ENCODE assay signal across 28 mouse cellular contexts in genomic region chr9:90181656-90182388, GRCm38 (mm10). TPM values are rescaled to one million over a fixed set of nuclear protein-coding genes. Genes with fewer than 3 reads are reported as not detected.
DNase-seq lines count a peak whose midpoint lies in the region; ATAC-seq and TF ChIP-seq lines count a peak whose summit lies in the region.
"Had no signal": no experiment of that assay in that cellular context is flagged by ENCODE, and none has a peak within 500 bp of the region (broad histone marks: within the 10 kb centered on the region; RNA-seq: fewer than 3 reads in every experiment).

No protein-coding gene starts in this region.

- intact Hi-C loops in heart, postnatal 36 days (cut with DNase I), result loop anchor here (2.0 kb wide), 1 partner anchor 17 kb away; no protein-coding TSS in a partner anchor

- H3K4me3 ChIP-seq in heart, embryonic 13.5 days, result no peak overlapping the region
- no peak overlapping the region for H3K4me3 ChIP-seq in lung, embryonic 14.5 days (ENCODE audit: low read depth, low read length)
- H3K4me3 ChIP-seq in stomach, embryonic 14.5 days (ENCODE audit: low read depth, low read length), result no peak overlapping the region
- H3K4me3 ChIP-seq in stomach, postnatal 0 days (ENCODE audit: low read depth, low read length), result no peak overlapping the region
- H3K4me3 ChIP-seq: forebrain, embryonic 12.5 days; gastrocnemius, adult 2 months; heart, adult 2 months; hindbrain, embryonic 13.5 days; limb, embryonic 12.5 days; liver, embryonic 12.5 days; midbrain, embryonic 12.5 days; neural tube, embryonic 13.5 days had no signal

- H3K27ac ChIP-seq in heart, embryonic 13.5 days (replicated peaks), result peak overlapping the region; percentile 76
- peak overlapping the region; percentile 70; the same call in 1 of the 2 replicates for H3K27ac ChIP-seq in lung, embryonic 14.5 days (ENCODE audit: low read depth)
- peak overlapping the region; percentile 58; the same call in 1 of the 2 replicates for H3K27ac ChIP-seq in stomach, embryonic 14.5 days (ENCODE audit: low read length)
- no peak overlapping the region for H3K27ac ChIP-seq in stomach, postnatal 0 days (replicated peaks)
- H3K27ac ChIP-seq: forebrain, embryonic 12.5 days; hindbrain, embryonic 13.5 days; limb, embryonic 12.5 days; liver, embryonic 12.5 days; midbrain, embryonic 12.5 days; neural tube, embryonic 13.5 days had no signal

- TF ChIP-seq EP300 in stomach, postnatal 0 days (optimal IDR thresholded peaks at IDR 0.05), result no peak

- H3K4me2 ChIP-seq in heart, embryonic 13.5 days, result no peak overlapping the region
- no peak overlapping the region; the same call in 1 of the 2 replicates for H3K4me2 ChIP-seq in lung, embryonic 14.5 days
- H3K4me2 ChIP-seq in stomach, embryonic 14.5 days (replicated peaks; ENCODE audit: low read depth, low read length), result no peak overlapping the region
- H3K4me2 ChIP-seq in stomach, postnatal 0 days (replicated peaks; ENCODE audit: low read depth), result no peak overlapping the region
- H3K4me2 ChIP-seq: forebrain, embryonic 12.5 days; hindbrain, embryonic 13.5 days; limb, embryonic 12.5 days; liver, embryonic 12.5 days; midbrain, embryonic 12.5 days; neural tube, embryonic 13.5 days had no signal

- WGBS in heart, embryonic 13.5 days, result 66% methylated on average over 6 of the region's 6 CpGs
- 55% methylated on average over 6 of the region's 6 CpGs for WGBS in lung, embryonic 14.5 days
- WGBS in stomach, embryonic 14.5 days, result 72% methylated on average over 6 of the region's 6 CpGs
- WGBS in stomach, postnatal 0 days, result 73% methylated on average over 6 of the region's 6 CpGs

- no peak for ATAC-seq in heart, embryonic 13.5 days (ENCODE audit: extremely low read depth, insufficient number of reproducible peaks, low FRiP score, low TSS enrichment)
- ATAC-seq in lung, embryonic 14.5 days (ENCODE audit: insufficient read depth), result peak; percentile 13; the same call in 1 of the 2 replicates
- ATAC-seq in stomach, embryonic 14.5 days (ENCODE audit: insufficient number of reproducible peaks, insufficient read depth, low FRiP score, low read depth), result no peak
- ATAC-seq in stomach, postnatal 0 days (ENCODE audit: low FRiP score, low TSS enrichment), result no peak
- ATAC-seq: activated CD4-positive, CD25-positive, alpha-beta regulatory T cell, adult 4 months; intestine, postnatal 0 days; liver, embryonic 12.5 days; liver, postnatal 0 days had no signal

- H3K4me1 ChIP-seq in heart, embryonic 13.5 days, result peaks cover 52% of the 10 kb centered on the region
- peaks cover 21% of the 10 kb centered on the region for H3K4me1 ChIP-seq in lung, embryonic 14.5 days (ENCODE audit: insufficient read depth)
- peaks cover 26% of the 10 kb centered on the region for H3K4me1 ChIP-seq in stomach, embryonic 14.5 days (ENCODE audit: control insufficient read depth, insufficient read depth, low read length)
- H3K4me1 ChIP-seq in stomach, postnatal 0 days (replicated peaks; ENCODE audit: control insufficient read depth, insufficient read depth), result no peaks in the 10 kb centered on the region
- H3K4me1 ChIP-seq: limb, embryonic 12.5 days; liver, embryonic 12.5 days; midbrain, embryonic 12.5 days had no signal

- H3K9ac ChIP-seq in heart, embryonic 13.5 days, result no peak overlapping the region
- H3K9ac ChIP-seq in lung, embryonic 14.5 days, result no peak overlapping the region
- H3K9ac ChIP-seq in stomach, embryonic 14.5 days (replicated peaks; ENCODE audit: low read depth, low read length), result no peak overlapping the region
- H3K9ac ChIP-seq in stomach, postnatal 0 days (ENCODE audit: low read length), result no peak overlapping the region
- H3K9ac ChIP-seq: forebrain, embryonic 12.5 days; hindbrain, embryonic 13.5 days; limb, embryonic 12.5 days; liver, embryonic 12.5 days; liver, postnatal 0 days; midbrain, embryonic 12.5 days; neural tube, embryonic 13.5 days had no signal

- no peak for TF ChIP-seq CTCF in lung, embryonic 14.5 days (IDR thresholded peaks at IDR 0.05; ENCODE audit: low read depth)
- TF ChIP-seq CTCF in stomach, postnatal 0 days (IDR thresholded peaks at IDR 0.05; ENCODE audit: low read depth), result no peak

- H3K9me3 ChIP-seq in heart, embryonic 13.5 days, result no peaks in the 10 kb centered on the region
- H3K9me3 ChIP-seq in lung, embryonic 14.5 days (ENCODE audit: low read depth, low read length), result no peaks in the 10 kb centered on the region
- H3K9me3 ChIP-seq in stomach, embryonic 14.5 days (ENCODE audit: control insufficient read depth, low read depth, low read length), result no peaks in the 10 kb centered on the region
- no peaks in the 10 kb centered on the region for H3K9me3 ChIP-seq in stomach, postnatal 0 days (ENCODE audit: control insufficient read depth, low read length)
- H3K9me3 ChIP-seq: forebrain, embryonic 12.5 days; hindbrain, embryonic 13.5 days; limb, embryonic 12.5 days; liver, embryonic 12.5 days; midbrain, embryonic 12.5 days; neural tube, embryonic 13.5 days had no signal

- H3K36me3 ChIP-seq in heart, embryonic 13.5 days, result peaks cover 20% of the 10 kb centered on the region
- H3K36me3 ChIP-seq in lung, embryonic 14.5 days (ENCODE audit: insufficient read depth), result peaks cover 53% of the 10 kb centered on the region
- H3K36me3 ChIP-seq in stomach, embryonic 14.5 days (ENCODE audit: control insufficient read depth, insufficient read depth, low read length), result peaks cover 19% of the 10 kb centered on the region
- no peaks in the 10 kb centered on the region for H3K36me3 ChIP-seq in stomach, postnatal 0 days (ENCODE audit: control insufficient read depth, insufficient read depth, low read length)
- H3K36me3 ChIP-seq: liver, embryonic 12.5 days had no signal

- no peak for DNase-seq in heart, postnatal 36 days
- no peak for DNase-seq in lung, embryonic 14.5 days
- DNase-seq in lung, postnatal 36 days, result no peak
- DNase-seq in stomach, postnatal 0 days (ENCODE audit: low spot score), result no peak
- no peak for DNase-seq in right cerebral cortex, postnatal 10 days (ENCODE audit: low spot score in 2 of 2)
- no peak for DNase-seq in liver
- DNase-seq: adrenal gland, adult 2 months; adrenal gland, postnatal 36 days; cerebellum, adult 18-20 months; gastrocnemius, adult 2 months; gastrocnemius, postnatal 36 days; heart, adult 2 months; kidney, adult 9 months; kidney, postnatal 14 days; liver, postnatal 0 days; thymus, adult 18-20 months; thymus, postnatal 25 days had no signal

- H3K27me3 ChIP-seq in heart, embryonic 13.5 days (replicated peaks), result no peaks in the 10 kb centered on the region
- H3K27me3 ChIP-seq in lung, embryonic 14.5 days (ENCODE audit: insufficient read depth, low read length), result no peaks in the 10 kb centered on the region
- H3K27me3 ChIP-seq in stomach, embryonic 14.5 days (ENCODE audit: control insufficient read depth, insufficient read depth, low read length), result no peaks in the 10 kb centered on the region
- H3K27me3 ChIP-seq in stomach, postnatal 0 days (ENCODE audit: control insufficient read depth, insufficient read depth, low read length), result no peaks in the 10 kb centered on the region
- H3K27me3 ChIP-seq: forebrain, embryonic 12.5 days; hindbrain, embryonic 13.5 days; limb, embryonic 12.5 days; liver, embryonic 12.5 days; midbrain, embryonic 12.5 days; neural tube, embryonic 13.5 days had no signal

RNA-seq across cellular contexts. Expression of gene Adamts7, which starts 19.0 kb away (rescaled TPM):
- 6.8 and 7.9 TPM in 2 replicates for polyA plus RNA-seq in heart, embryonic 13.5 days (2015; fragmentation: Nextera tagmentation; extraction: Ambion mirVana)
- 10 to 100 TPM; 14.4 to 17.7 TPM for total RNA-seq in heart, postnatal 36 days (2021)
- polyA plus RNA-seq in lung, embryonic 14.5 days (2014; fragmentation: Nextera tagmentation; extraction: Ambion mirVana), result 23.8 and 30.4 TPM in 2 replicates
- 17.9 and 20.1 TPM in 2 replicates for polyA plus RNA-seq in stomach, embryonic 14.5 days (2014; fragmentation: Nextera tagmentation; extraction: Ambion mirVana)
- 2.7 and 3.2 TPM in 2 replicates for polyA plus RNA-seq in stomach, postnatal 0 days (2015; fragmentation: Nextera tagmentation; extraction: Ambion mirVana)
- total RNA-seq: common myeloid progenitor, adult 5-6 weeks had no signal
- polyA plus RNA-seq: activated CD4-positive, CD25-positive, alpha-beta regulatory T cell, adult 4 months had no signal
